Comparison of ENCODE assay signal across 21 mouse cellular contexts in genomic region chr6:100210517-100210916, GRCm38 (mm10).
A peak's percentile ranks its signal among the peaks of the same experiment; 100 is the strongest.
DNase-seq lines count a peak whose midpoint lies in the region; ATAC-seq and TF ChIP-seq lines count a peak whose summit lies in the region.
"Had no signal": no experiment of that assay in that cellular context is flagged by ENCODE, and none has a peak within 500 bp of the region (broad histone marks: within the 10 kb centered on the region; RNA-seq: fewer than 3 reads in every experiment).

No protein-coding gene starts in this region.

- no peaks in the 10 kb centered on the region for H3K9me3 ChIP-seq in CH12.LX (replicated peaks; ENCODE audit: low read length)
- no peaks in the 10 kb centered on the region for H3K9me3 ChIP-seq in ES-E14 (ENCODE audit: control insufficient read depth, insufficient read depth, low read depth, low read length)
- no peaks in the 10 kb centered on the region for H3K9me3 ChIP-seq in forebrain, embryonic 11.5 days (ENCODE audit: control insufficient read depth, low read length)
- H3K9me3 ChIP-seq: embryonic facial prominence, embryonic 13.5 days; embryonic facial prominence, embryonic 15.5 days; forebrain, embryonic 12.5 days had no signal

- H3K9ac ChIP-seq in CH12.LX (ENCODE audit: insufficient read depth, low read depth) (no peak overlapping the region), ES-E14 (ENCODE audit: insufficient read depth, low read depth, low read length, poor library complexity, severe bottlenecking) (no peak overlapping the region)
- no peak overlapping the region for H3K9ac ChIP-seq in forebrain, embryonic 11.5 days (ENCODE audit: low read length)
- H3K9ac ChIP-seq: embryonic facial prominence, embryonic 13.5 days; embryonic facial prominence, embryonic 15.5 days; forebrain, embryonic 12.5 days had no signal

- TF ChIP-seq POLR2A in CH12.LX (IDR thresholded peaks at IDR 0.05; ENCODE audit: low read depth, low read length): no peak
- no peak for TF ChIP-seq POLR2A in bone marrow macrophage, adult 2 months (IDR thresholded peaks at IDR 0.05; ENCODE audit: borderline replicate concordance, low read depth, low read length)

- 92% methylated on average over 1 of the region's 1 CpGs for WGBS in forebrain, embryonic 11.5 days

- H3K4me1 ChIP-seq in CH12.LX (ENCODE audit: control insufficient read depth in 1 of 2, insufficient read depth in 2 of 2) (peaks cover 5 to 57% of the 10 kb centered on the region in 2 experiments; a peak in 3 of 4 replicates), ES-E14 (ENCODE audit: control insufficient read depth in 2 of 2, insufficient read depth in 2 of 2, low read length in 2 of 2, poor library complexity in 1 of 2) (peaks cover 8 to 41% of the 10 kb centered on the region in 2 experiments; a peak in 3 of 4 replicates)
- peaks cover 31% of the 10 kb centered on the region for H3K4me1 ChIP-seq in bone marrow macrophage, adult 2 months (ENCODE audit: control insufficient read depth, insufficient read depth, low read length)
- H3K4me1 ChIP-seq in forebrain, embryonic 11.5 days (replicated peaks; ENCODE audit: control insufficient read depth, insufficient read depth, low read length): peaks cover 14% of the 10 kb centered on the region; the same call in 1 of the 2 replicates

- H3K4me3 ChIP-seq in CH12.LX (replicated peaks in 1 of 3; ENCODE audit: low read depth in 2 of 3, low read length in 2 of 3, poor library complexity in 1 of 3) (no peak overlapping the region), ES-E14 (ENCODE audit: insufficient read depth in 1 of 2, low read depth in 1 of 2, low read length in 2 of 2, poor library complexity in 1 of 2, severe bottlenecking in 1 of 2) (no peak overlapping the region)
- no peak overlapping the region for H3K4me3 ChIP-seq in bone marrow macrophage, adult 2 months (ENCODE audit: insufficient read depth, low read length)
- H3K4me3 ChIP-seq in forebrain, embryonic 11.5 days (ENCODE audit: low read depth, low read length): no peak overlapping the region
- H3K4me3 ChIP-seq: embryonic facial prominence, embryonic 13.5 days; embryonic facial prominence, embryonic 15.5 days; forebrain, embryonic 12.5 days had no signal

- H3K79me2 ChIP-seq in CH12.LX (replicated peaks; ENCODE audit: control insufficient read depth, extremely low read depth, insufficient read depth, poor library complexity, severe bottlenecking): no peaks in the 10 kb centered on the region

- TF ChIP-seq CTCF in CH12.LX (conservative IDR thresholded peaks at IDR 0.05 in 1 of 2, IDR thresholded peaks at IDR 0.05 in 1 of 2; ENCODE audit: low read depth in 2 of 2, low read length in 2 of 2): no peak
- no peak for TF ChIP-seq CTCF in bone marrow macrophage, adult 2 months (IDR thresholded peaks at IDR 0.05; ENCODE audit: low read depth, low read length)

- no peak overlapping the region for H3K4me2 ChIP-seq in CH12.LX (ENCODE audit: insufficient read depth, low read depth, poor library complexity, severe bottlenecking)
- H3K4me2 ChIP-seq in forebrain, embryonic 11.5 days (ENCODE audit: low read depth, low read length, severe bottlenecking): no peak overlapping the region
- H3K4me2 ChIP-seq: embryonic facial prominence, embryonic 13.5 days; embryonic facial prominence, embryonic 15.5 days; forebrain, embryonic 12.5 days had no signal

- no peak for TF ChIP-seq RAD21 in CH12.LX (IDR thresholded peaks at IDR 0.05; ENCODE audit: low read depth, low read length)

- H3K36me3 ChIP-seq in CH12.LX (replicated peaks in 1 of 2; ENCODE audit: control insufficient read depth in 1 of 2, insufficient read depth in 1 of 2, low read length in 1 of 2) (no peaks in the 10 kb centered on the region), ES-E14 (ENCODE audit: control insufficient read depth, insufficient read depth, low read length, poor library complexity, severe bottlenecking) (no peaks in the 10 kb centered on the region)
- H3K36me3 ChIP-seq in forebrain, embryonic 11.5 days (ENCODE audit: control insufficient read depth, insufficient read depth, low read length): no peaks in the 10 kb centered on the region
- H3K36me3 ChIP-seq: embryonic facial prominence, embryonic 13.5 days; embryonic facial prominence, embryonic 15.5 days; forebrain, embryonic 12.5 days had no signal

- peaks cover 1% of the 10 kb centered on the region for H3K27me3 ChIP-seq in CH12.LX (replicated peaks)
- no peaks in the 10 kb centered on the region for H3K27me3 ChIP-seq in forebrain, embryonic 11.5 days (ENCODE audit: control insufficient read depth, insufficient read depth, low read length)

- dilution Hi-C loops in CH12.LX (cut with MboI; ENCODE audit: extremely low pct_ligation_motif_present, extremely low pct_unique_long_range_greater_than_20kb, low sequenced_read_pairs): no loop called here

- TF ChIP-seq EP300 in CH12.LX (IDR thresholded peaks at IDR 0.05; ENCODE audit: low read length): no peak

- DNase-seq in CH12.LX (ENCODE audit: extremely low read depth): no peak
- DNase-seq in ES-E14 (ENCODE audit: low read depth, low spot score): no peak
- no peak for DNase-seq in layer of hippocampus, postnatal 25 days (ENCODE audit: extremely low spot score in 1 of 2, low spot score in 1 of 2)
- no peak for DNase-seq in cerebellum, postnatal 36 days
- DNase-seq in forebrain, embryonic 11.5 days (ENCODE audit: low spot score): no peak
- DNase-seq: adrenal gland, adult 2 months; adrenal gland, postnatal 10 days; adrenal gland, postnatal 25 days; cerebellum, adult 11-12 months; cerebellum, adult 2 months; cerebellum, adult 9-10 months; cerebellum, postnatal 10 days; cerebellum, postnatal 25 days; embryo, embryonic 11 days had no signal

- ATAC-seq in forebrain, embryonic 11.5 days (replicated peaks; ENCODE audit: low FRiP score): no peak
- ATAC-seq: forebrain, embryonic 14.5 days; forebrain, embryonic 16.5 days; Patski had no signal

- H3K27ac ChIP-seq in CH12.LX (ENCODE audit: insufficient read depth, low read depth) (no peak overlapping the region), ES-E14 (ENCODE audit: insufficient read depth, low read depth, low read length, poor library complexity, severe bottlenecking) (no peak overlapping the region)
- peak overlapping the region; percentile 21; the same call in 1 of the 2 replicates for H3K27ac ChIP-seq in bone marrow macrophage, adult 2 months (ENCODE audit: insufficient read depth, low read depth, low read length)
- H3K27ac ChIP-seq in forebrain, embryonic 11.5 days (ENCODE audit: low read depth, low read length): no peak overlapping the region
- H3K27ac ChIP-seq: embryonic facial prominence, embryonic 13.5 days; embryonic facial prominence, embryonic 15.5 days; forebrain, embryonic 12.5 days had no signal

- in situ Hi-C loops in CH12.LX (cut with MboI; ENCODE audit: low pct_ligation_motif_present, low pct_unique_long_range_greater_than_20kb, low sequenced_read_pairs) (no loop called here), ES-E14 (cut with MboI; ENCODE audit: low sequenced_read_pairs in 2 of 2, unreplicated experiment in 2 of 2) (no loop called here)

TF ChIP-seq in CH12.LX, 34 proteins besides CTCF, POLR2A, EP300 and RAD21:
- TF ChIP-seq ZNF384 (IDR thresholded peaks at IDR 0.05; ENCODE audit: low read depth, low read length) (peak; percentile 71), TBP (conservative IDR thresholded peaks at IDR 0.05; ENCODE audit: low read depth, low read length) (no peak)

TF ChIP-seq in ES-E14, 5 proteins besides CTCF, POLR2A, EP300 and RAD21:
- TF ChIP-seq MAFK (IDR thresholded peaks at IDR 0.05; ENCODE audit: insufficient read depth, low read depth, low read length) (no peak), ZNF384 (IDR thresholded peaks at IDR 0.05; ENCODE audit: low read depth, low read length) (0 out of 2 replicates have a peak, but pooled peaks have one; percentile 21)
